Mouse (Mus musculus) midbrain, embryonic 15.5 days (tissue): Measurements from ENCODE around the gene Ifi211. TPM values are rescaled to one million over a fixed set of nuclear protein-coding genes. Genes with fewer than 3 reads are reported as not detected.
"Not testable (repeated sequence)": the region's sequence is repeated elsewhere in the genome, so short reads cannot be mapped to it uniquely, and the experiment has no call there.

Source experiments
- ATAC-seq: fragments of 200-750 bp; cut with Nextera tagmentation; replicated peaks from 2 replicates; pipeline ENCODE4 v1.8.0; 2017; ENCODE audit warnings: moderate TSS enrichment
- H3K27ac ChIP-seq: fragments of 300-500 bp; sonication (generic); 2 replicates; pipeline ENCODE4 v1.5.1; 2015; ENCODE audit warnings: mild to moderate bottlenecking, inconsistent platforms
- H3K27me3 ChIP-seq: fragments of 300-500 bp; sonication (generic); replicated peaks from 2 replicates; pipeline ENCODE4 v1.6.1; 2015; ENCODE audit warnings: inconsistent platforms
- H3K36me3 ChIP-seq: fragments of 300-500 bp; sonication (generic); replicated peaks from 2 replicates; pipeline ENCODE4 v1.6.1; 2015; ENCODE audit warnings: inconsistent platforms
- H3K4me1 ChIP-seq: fragments of 300-500 bp; sonication (generic); 2 replicates; pipeline ENCODE4 v1.6.1; 2015; ENCODE audit warnings: inconsistent platforms
- H3K4me2 ChIP-seq: fragments of 300-500 bp; sonication (generic); 2 replicates; pipeline ENCODE4 v1.6.1; 2015; ENCODE audit warnings: inconsistent platforms, mild to moderate bottlenecking, moderate library complexity
- H3K4me3 ChIP-seq: fragments of 300-500 bp; sonication (generic); 2 replicates; pipeline ENCODE4 v1.5.1; 2015; ENCODE audit warnings: mild to moderate bottlenecking, inconsistent platforms
- H3K9ac ChIP-seq: fragments of 300-500 bp; sonication (generic); 2 replicates; pipeline ENCODE4 v1.6.1; 2015; ENCODE audit warnings: mild to moderate bottlenecking, inconsistent platforms
- H3K9me3 ChIP-seq: fragments of 300-500 bp; sonication (generic); 2 replicates; pipeline ENCODE4 v1.6.1; 2016; ENCODE audit warnings: inconsistent platforms
- WGBS: fragments of 180-500 bp; shearing (Covaris S2); methylation state at CpG from one replicate; pipeline ENCODE4 v1.1.7; 2015; ENCODE audit warnings: mixed read lengths; 5-methylcytosine and 5-hydroxymethylcytosine counted together
- polyA plus RNA-seq: library from polyadenylated mRNA; unstranded; fragments of >200 nt; fragmentation: Nextera tagmentation; extraction: Ambion mirVana; gene quantifications from 2 replicates; pipeline ENCODE4 v1.2.1, GENCODE M21; 2015

The Ifi211 gene
- polyA plus RNA-seq, 1 experiment from 2014 or later, result 0.39 TPM

- not testable (repeated sequence) for H3K9me3 ChIP-seq, H3K27me3 ChIP-seq, H3K4me3 ChIP-seq, ATAC-seq, H3K4me1 ChIP-seq, H3K36me3 ChIP-seq, H3K4me2 ChIP-seq, H3K9ac ChIP-seq, H3K27ac ChIP-seq
Observed at GRCm38 (mm10) chr1:173913256-173913791, 478 bp upstream of the Ifi211 start.

- no peaks in the 10 kb centered on the region for H3K9me3 ChIP-seq
- H3K4me3 ChIP-seq, result no peak overlapping the region
- WGBS, result 89% methylated on average over 2 of the region's 2 CpGs
- H3K27ac ChIP-seq, result no peak overlapping the region
- no peak overlapping the region for H3K9ac ChIP-seq
- H3K36me3 ChIP-seq, result no peaks in the 10 kb centered on the region
- H3K4me2 ChIP-seq, result no peak overlapping the region
- H3K4me1 ChIP-seq, result no peaks in the 10 kb centered on the region
- no peaks in the 10 kb centered on the region for H3K27me3 ChIP-seq
- ATAC-seq, result no peak
Observed at GRCm38 (mm10) chr1:173911808-173912464, 910 bp downstream of the Ifi211 start.

- not testable (repeated sequence) for H3K4me3 ChIP-seq, H3K4me1 ChIP-seq, ATAC-seq, H3K27me3 ChIP-seq, H3K9me3 ChIP-seq, H3K27ac ChIP-seq, H3K4me2 ChIP-seq, H3K36me3 ChIP-seq, H3K9ac ChIP-seq
Observed at GRCm38 (mm10) chr1:173908390-173908789, 4.5 kb downstream of the Ifi211 start.

GRCm38 (mm10) chr1:173905885-173906284 lies 7.0 kb downstream of the Ifi211 start:
- H3K9me3 ChIP-seq, H3K36me3 ChIP-seq, H3K4me1 ChIP-seq, H3K27ac ChIP-seq, H3K9ac ChIP-seq, H3K27me3 ChIP-seq, H3K4me3 ChIP-seq, ATAC-seq, H3K4me2 ChIP-seq: not testable (repeated sequence)
- WGBS, result 90% methylated on average over 4 of the region's 4 CpGs

- H3K27me3 ChIP-seq, H3K9ac ChIP-seq, H3K4me3 ChIP-seq, H3K27ac ChIP-seq, H3K4me1 ChIP-seq, H3K4me2 ChIP-seq, ATAC-seq, H3K9me3 ChIP-seq, H3K36me3 ChIP-seq: not testable (repeated sequence)
Observed at GRCm38 (mm10) chr1:173889741-173890140, 23.1 kb downstream of the Ifi211 start.

- WGBS, result 93% methylated on average over 1 of the region's 2 CpGs
- H3K4me2 ChIP-seq, H3K27me3 ChIP-seq: not testable (repeated sequence)
Observed at GRCm38 (mm10) chr1:173887026-173887787, 25.6 kb downstream of the Ifi211 start.

GRCm38 (mm10) chr1:173880004-173880666 lies 32.7 kb downstream of the Ifi211 start:
- not testable (repeated sequence) for H3K9me3 ChIP-seq, H3K4me3 ChIP-seq, H3K4me2 ChIP-seq, H3K27me3 ChIP-seq, H3K9ac ChIP-seq, H3K27ac ChIP-seq, ATAC-seq, H3K36me3 ChIP-seq, H3K4me1 ChIP-seq
- 64% methylated on average over 3 of the region's 3 CpGs for WGBS

More at GRCm38 (mm10) chr1:173887026-173887787, 25.6 kb downstream of the Ifi211 start:
- H3K4me3 ChIP-seq, H3K4me1 ChIP-seq, H3K36me3 ChIP-seq, ATAC-seq, H3K27ac ChIP-seq, H3K9me3 ChIP-seq, H3K9ac ChIP-seq: not testable (repeated sequence)

- H3K4me1 ChIP-seq, H3K4me3 ChIP-seq, H3K27me3 ChIP-seq, H3K9ac ChIP-seq, ATAC-seq, H3K9me3 ChIP-seq, H3K27ac ChIP-seq, H3K4me2 ChIP-seq, H3K36me3 ChIP-seq: not testable (repeated sequence)
- 83% methylated on average over 5 of the region's 5 CpGs for WGBS
Observed at GRCm38 (mm10) chr1:173879225-173879987, 33.4 kb downstream of the Ifi211 start.

- 93% methylated on average over 6 of the region's 6 CpGs for WGBS
- H3K27ac ChIP-seq, H3K27me3 ChIP-seq, H3K36me3 ChIP-seq, ATAC-seq, H3K4me2 ChIP-seq, H3K9me3 ChIP-seq, H3K4me1 ChIP-seq, H3K9ac ChIP-seq, H3K4me3 ChIP-seq: not testable (repeated sequence)
Observed at GRCm38 (mm10) chr1:173878264-173878663, 34.6 kb downstream of the Ifi211 start.

- not testable (repeated sequence) for H3K9me3 ChIP-seq, ATAC-seq, H3K4me2 ChIP-seq, H3K4me1 ChIP-seq, H3K4me3 ChIP-seq, H3K27me3 ChIP-seq, H3K36me3 ChIP-seq, H3K27ac ChIP-seq, H3K9ac ChIP-seq
- 84% methylated on average over 1 of the region's 1 CpGs for WGBS
Observed at GRCm38 (mm10) chr1:173877125-173877524, 35.7 kb downstream of the Ifi211 start.

GRCm38 (mm10) chr1:173868586-173868985 lies 44.3 kb downstream of the Ifi211 start:
- 71% methylated on average over 1 of the region's 1 CpGs for WGBS

GRCm38 (mm10) chr1:173866504-173866903 lies 46.3 kb downstream of the Ifi211 start:
- 86% methylated on average over 12 of the region's 12 CpGs for WGBS
- H3K4me1 ChIP-seq, result no peaks in the 10 kb centered on the region
- no peaks in the 10 kb centered on the region for H3K36me3 ChIP-seq
- H3K27ac ChIP-seq, result no peak overlapping the region
- H3K27me3 ChIP-seq, result no peaks in the 10 kb centered on the region
- H3K9me3 ChIP-seq, result no peaks in the 10 kb centered on the region
- H3K4me2 ChIP-seq, result no peak overlapping the region
- H3K4me3 ChIP-seq, result no peak overlapping the region
- H3K9ac ChIP-seq, result no peak overlapping the region
- ATAC-seq, result no peak

More at GRCm38 (mm10) chr1:173868586-173868985, 44.3 kb downstream of the Ifi211 start:
- ATAC-seq, H3K36me3 ChIP-seq, H3K9me3 ChIP-seq, H3K9ac ChIP-seq, H3K4me3 ChIP-seq, H3K4me1 ChIP-seq, H3K27me3 ChIP-seq, H3K4me2 ChIP-seq, H3K27ac ChIP-seq: not testable (repeated sequence)
